Mouse (Mus musculus): ENCODE data around the gene Zbtb4.

- no peak for TF ChIP-seq CTCF (IDR thresholded peaks at IDR 0.05; ENCODE audit: extremely low read depth, insufficient read depth, insufficient read length, insufficient replicate concordance)
- no peak for TF ChIP-seq POLR2A (IDR thresholded peaks at IDR 0.05; ENCODE audit: low read depth, low read length)
These were observed 30.3 kb downstream of the Zbtb4 start for GRCm38 (mm10) chr11:69795983-69796435.

Data from spleen, adult 2 months (tissue).